In the genomic region with DNA sequence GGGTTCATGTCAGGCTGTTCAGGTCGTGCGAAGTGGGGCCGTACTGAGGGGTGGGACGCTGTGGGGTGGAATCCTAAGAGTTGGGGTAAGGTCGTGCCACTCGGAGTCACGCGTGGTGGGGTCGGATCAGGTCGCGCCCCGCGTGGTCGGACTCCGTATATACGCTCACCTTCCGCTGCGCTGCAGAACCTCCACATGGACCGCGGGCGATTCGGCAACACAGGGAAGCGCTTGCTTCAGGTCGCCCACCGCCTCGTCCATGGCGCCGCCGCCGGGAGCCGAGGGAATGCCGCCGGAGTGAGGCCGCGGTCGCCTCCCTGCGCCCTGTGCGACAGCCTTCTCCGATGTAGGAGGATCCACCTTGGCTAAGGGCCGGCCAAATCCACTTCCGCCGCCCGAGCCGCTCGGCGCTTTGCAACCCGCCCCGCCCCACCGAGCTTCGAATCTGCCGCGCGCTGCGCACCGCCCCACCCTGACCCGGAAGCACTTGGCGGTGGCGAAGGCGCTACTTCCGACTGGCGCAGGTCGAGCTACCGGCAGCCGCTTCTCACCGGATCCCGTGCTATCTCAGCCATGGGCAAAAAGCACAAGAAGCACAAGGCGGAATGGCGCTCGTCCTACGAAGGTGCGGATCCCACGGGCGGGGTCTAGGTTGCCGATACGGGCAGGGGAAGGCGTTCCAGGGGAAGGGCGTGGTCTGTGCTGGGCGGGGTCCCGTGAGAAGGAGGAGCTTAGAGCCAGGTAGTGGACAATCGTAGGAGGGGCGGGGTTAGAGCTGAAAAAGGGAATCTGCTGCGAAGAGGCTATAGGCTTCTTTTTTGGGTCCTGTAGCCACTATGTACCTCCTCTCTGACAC, we compare ENCODE assay signal across 8 mouse cellular contexts. TPM values are rescaled to one million over a fixed set of nuclear protein-coding genes. Genes with fewer than 3 reads are reported as not detected.
DNase-seq lines count a peak whose midpoint lies in the region; ATAC-seq lines count a peak whose summit lies in the region.

TSS of gene Trip13 (minus strand) at position 464 of the 856 bp plus-strand sequence.
TSS of gene Brd9 (plus strand) at position 491 of the 856 bp plus-strand sequence.

- peak within 1 kb of the TSS; percentile 73 for H3K4me2 ChIP-seq in intestine, embryonic 14.5 days (ENCODE audit: low read length)

- H3K9ac ChIP-seq in intestine, embryonic 14.5 days (ENCODE audit: low read length), result peak within 1 kb of the TSS; percentile 71

- H3K36me3 ChIP-seq in intestine, embryonic 14.5 days (ENCODE audit: control insufficient read depth, insufficient read depth, low read length), result peaks cover 57% of the 10 kb centered on the region

- peaks cover 9% of the 10 kb centered on the region for H3K4me1 ChIP-seq in intestine, embryonic 14.5 days (replicated peaks; ENCODE audit: control insufficient read depth, insufficient read depth, low read length)

- intact Hi-C loops in left cerebral cortex, postnatal 14 days (cut with DNase I), result no loop called here

- peak within 1 kb of the TSS; percentile 89 for H3K27ac ChIP-seq in intestine, embryonic 14.5 days (ENCODE audit: low read depth)

- peak; percentile 94 to 95 for DNase-seq in adrenal gland, adult 18-20 months (ENCODE audit: low spot score in 2 of 2)
- peak; percentile 96 for DNase-seq in embryo, embryonic 11 days
- peak; percentile 88 for DNase-seq in gastrocnemius, postnatal 25 days
- peak; percentile 99 for DNase-seq in intestine, embryonic 14.5 days (ENCODE audit: low spot score)
- DNase-seq in left cerebral cortex, postnatal 14 days (ENCODE audit: low spot score in 2 of 2), result peak; percentile 87 to 89
- peak; percentile 93 for DNase-seq in mesoderm, embryonic 11.5 days (ENCODE audit: low read depth, low spot score)
- peak; percentile 74 to 81 for DNase-seq in right cerebral cortex, postnatal 36 days (ENCODE audit: low spot score in 2 of 2)
- peak; percentile 96 for DNase-seq in yolk sac, embryonic 10.5 days (ENCODE audit: low spot score)

- WGBS in intestine, embryonic 14.5 days, result under 1% methylated on average over 81 of the region's 82 CpGs

- H3K27me3 ChIP-seq in intestine, embryonic 14.5 days (replicated peaks; ENCODE audit: control insufficient read depth, insufficient read depth, low read length), result no peaks in the 10 kb centered on the region

- peak; percentile 97 for ATAC-seq in intestine, embryonic 14.5 days (replicated peaks; ENCODE audit: low FRiP score, low TSS enrichment, low read depth)

- peak within 1 kb of the TSS; percentile 78 for H3K4me3 ChIP-seq in intestine, embryonic 14.5 days (ENCODE audit: low read depth, low read length)

- no peaks in the 10 kb centered on the region for H3K9me3 ChIP-seq in intestine, embryonic 14.5 days (ENCODE audit: control insufficient read depth, low read length)

RNA-seq across cellular contexts. Expression of gene Trip13, which starts in this region (rescaled TPM):
- total RNA-seq in adrenal gland, adult 18-20 months (2021), result under 1 TPM; 0.63 to 0.67 TPM
- total RNA-seq in gastrocnemius, postnatal 25 days (2021), result under 1 TPM in 1 of 2 experiments, not detected in 1; 0.15 TPM
- polyA plus RNA-seq in intestine, embryonic 14.5 days (2014; fragmentation: Nextera tagmentation; extraction: Ambion mirVana), result 44.6 and 51.1 TPM in 2 replicates
- total RNA-seq in left cerebral cortex, postnatal 14 days (2021), result 1 to 10 TPM in 1 of 2 experiments, under 1 TPM in 1; 0.61 to 1.3 TPM

RNA-seq across cellular contexts. Expression of gene Brd9, which starts in this region (rescaled TPM):
- 10 to 100 TPM; 27.4 to 31.8 TPM for total RNA-seq in adrenal gland, adult 18-20 months (2021)
- 10 to 100 TPM in 1 of 2 experiments, 1 to 10 TPM in 1; 9.6 to 10.7 TPM for total RNA-seq in gastrocnemius, postnatal 25 days (2021)
- 44.4 and 51.4 TPM in 2 replicates for polyA plus RNA-seq in intestine, embryonic 14.5 days (2014; fragmentation: Nextera tagmentation; extraction: Ambion mirVana)
- 10 to 100 TPM; 80.4 to 83.4 TPM for total RNA-seq in left cerebral cortex, postnatal 14 days (2021)

Comparison
In these comparisons a context has a peak if more than half of its experiments do, and no peak if none do; other contexts are left out.
1. Peak in every context shown above with its lines: DNase-seq, ATAC-seq, H3K4me3 ChIP-seq and H3K27ac ChIP-seq.